Mouse (Mus musculus): ENCODE results near the gene Frmd7.

GRCm38 (mm10) chrX:50988581-50988980 is 46.1 kb upstream of the Frmd7 start:
- TF ChIP-seq CTCF (IDR thresholded peaks at IDR 0.05; ENCODE audit: extremely low read depth, insufficient read depth, low read length) (no peak), POLR2A (IDR thresholded peaks at IDR 0.05; ENCODE audit: extremely low read depth, insufficient read depth, low read length) (no peak)

All from cortical plate, adult 2 months (tissue).